Mouse (Mus musculus): Measurements from ENCODE around the gene Tspo.
A peak's percentile ranks its signal among the peaks of the same experiment; 100 is the strongest.

Tspo gene

GRCm38 (mm10) chr15:83563327-83563856, at the start of gene Tspo, which contains the start of gene Mcat:
Tspo (plus strand) TSS chr15:83563592.
Mcat (minus strand) TSS chr15:83563787.
- DNase-seq (ENCODE audit: low spot score in 2 of 2), result peak; percentile 62

- DNase-seq (ENCODE audit: low spot score in 2 of 2), result no peak
These were observed 48.4 kb upstream of the Tspo start for GRCm38 (mm10) chr15:83515018-83515417.

GRCm38 (mm10) chr15:83518215-83519048, 45.0 kb upstream of the Tspo start:
- DNase-seq (ENCODE audit: low spot score in 2 of 2), result peak; percentile 40 to 56

- no peak for DNase-seq (ENCODE audit: low spot score in 2 of 2)
These were observed 42.5 kb upstream of the Tspo start for GRCm38 (mm10) chr15:83520861-83521382.

GRCm38 (mm10) chr15:83523196-83523595, 40.2 kb upstream of the Tspo start:
- no peak for DNase-seq (ENCODE audit: low spot score in 2 of 2)

- DNase-seq (ENCODE audit: low spot score in 2 of 2), result no peak
These were observed 39.6 kb upstream of the Tspo start for GRCm38 (mm10) chr15:83523638-83524332.

GRCm38 (mm10) chr15:83524333-83524729, 39.1 kb upstream of the Tspo start:
- DNase-seq (ENCODE audit: low spot score in 2 of 2), result no peak

- DNase-seq (ENCODE audit: low spot score in 2 of 2), result peak; percentile 5 to 19
These were observed 36.8 kb upstream of the Tspo start, which contains the start of gene Bik for GRCm38 (mm10) chr15:83526424-83527091. Bik (plus strand) TSS chr15:83526862.

- peak in 1 of 2 experiments; percentile 14 for DNase-seq (ENCODE audit: low spot score in 2 of 2)
These were observed 36.3 kb upstream of the Tspo start for GRCm38 (mm10) chr15:83527092-83527437.

- DNase-seq (ENCODE audit: low spot score in 2 of 2), result no peak
These were observed 35.6 kb upstream of the Tspo start for GRCm38 (mm10) chr15:83527747-83528146.

GRCm38 (mm10) chr15:83528892-83529291, 34.5 kb upstream of the Tspo start:
- no peak for DNase-seq (ENCODE audit: low spot score in 2 of 2)

- no peak for DNase-seq (ENCODE audit: low spot score in 2 of 2)
These were observed 33.6 kb upstream of the Tspo start for GRCm38 (mm10) chr15:83529765-83530164.

- DNase-seq (ENCODE audit: low spot score in 2 of 2), result no peak
These were observed 33.2 kb upstream of the Tspo start for GRCm38 (mm10) chr15:83530233-83530632.

GRCm38 (mm10) chr15:83530688-83531087, 32.7 kb upstream of the Tspo start:
- no peak for DNase-seq (ENCODE audit: low spot score in 2 of 2)

- no peak for DNase-seq (ENCODE audit: low spot score in 2 of 2)
These were observed 31.4 kb upstream of the Tspo start for GRCm38 (mm10) chr15:83531961-83532469.

- DNase-seq (ENCODE audit: low spot score in 2 of 2), result no peak
These were observed 30.8 kb upstream of the Tspo start for GRCm38 (mm10) chr15:83532606-83533005.

- no peak for DNase-seq (ENCODE audit: low spot score in 2 of 2)
These were observed 28.2 kb upstream of the Tspo start for GRCm38 (mm10) chr15:83534960-83535889.

GRCm38 (mm10) chr15:83535890-83536231, 27.5 kb upstream of the Tspo start:
- DNase-seq (ENCODE audit: low spot score in 2 of 2), result no peak

- no peak for DNase-seq (ENCODE audit: low spot score in 2 of 2)
These were observed 24.5 kb upstream of the Tspo start for GRCm38 (mm10) chr15:83538855-83539254.

- no peak for DNase-seq (ENCODE audit: low spot score in 2 of 2)
These were observed 23.5 kb upstream of the Tspo start for GRCm38 (mm10) chr15:83539905-83540304.

Measured in natural killer cell, adult 2 months (primary cell).